Mouse (Mus musculus) bone marrow macrophage, adult 2 months (primary cell): ENCODE data around the gene B630019K06Rik. TPM values are rescaled to one million over a fixed set of nuclear protein-coding genes. Genes with fewer than 3 reads are reported as not detected.
A peak's percentile ranks its signal among the peaks of the same experiment; 100 is the strongest.
"Not testable (repeated sequence)": the region's sequence is repeated elsewhere in the genome, so short reads cannot be mapped to it uniquely, and the experiment has no call there.

ENCODE experiments used
- H3K27ac ChIP-seq: 2 replicates; pipeline ENCODE4 v1.5.1; 2012; ENCODE audit warnings: low read depth, low read length; ENCODE audit not compliant: insufficient read depth
- H3K4me1 ChIP-seq: 2 replicates; pipeline ENCODE4 v1.6.1; 2012; ENCODE audit warnings: low read length; ENCODE audit not compliant: control insufficient read depth, insufficient read depth
- H3K4me3 ChIP-seq: 2 replicates; pipeline ENCODE4 v1.5.1; 2012; ENCODE audit warnings: mild to moderate bottlenecking, low read length, moderate library complexity; ENCODE audit not compliant: insufficient read depth
- CTCF ChIP-seq: IDR thresholded peaks from 2 replicates; pipeline ENCODE4 v1.5.1; 2012; ENCODE audit warnings: low read depth, mild to moderate bottlenecking, low read length, moderate library complexity
- POLR2A ChIP-seq: IDR thresholded peaks from 2 replicates; pipeline ENCODE4 v1.6.1; 2012; ENCODE audit warnings: mild to moderate bottlenecking, low read depth, low read length, borderline replicate concordance
- polyA plus RNA-seq: library from polyadenylated mRNA; stranded (reverse); fragments of >200 nt; gene quantifications from 2 replicates; pipeline ENCODE4 v1.2.4, GENCODE M21; 2012; ENCODE audit not compliant: missing spikeins, insufficient read depth, insufficient read length

The B630019K06Rik gene
- polyA plus RNA-seq: 1.3 and 2.7 TPM in 2 replicates

- H3K4me3 ChIP-seq: peak within 1 kb of the TSS; percentile 75
- H3K4me1 ChIP-seq: peaks cover 8% of the 10 kb centered on the region
- TF ChIP-seq POLR2A: no peak
- no peak for TF ChIP-seq CTCF
- H3K27ac ChIP-seq: peak within 1 kb of the TSS; percentile 26
Measured at GRCm38 (mm10) chrX:8892343-8893155, at the start of gene B630019K06Rik. Gene B630019K06Rik (plus strand): TSS chrX:8892382.

- no peaks in the 10 kb centered on the region for H3K4me1 ChIP-seq
- H3K27ac ChIP-seq: no peak within 1 kb of the TSS
- H3K4me3 ChIP-seq: no peak within 1 kb of the TSS
- TF ChIP-seq POLR2A (no peak), CTCF (no peak)
Measured at GRCm38 (mm10) chrX:8843694-8844093, 48.5 kb upstream of the B630019K06Rik start, which contains the start of gene Gm6592. Gene Gm6592 (plus strand): TSS chrX:8843994.

- Histone ChIP-seq H3K4me3 (no peak overlapping the region), H3K4me1 (no peaks in the 10 kb centered on the region), H3K27ac (no peak overlapping the region)
- TF ChIP-seq CTCF: no peak
- TF ChIP-seq POLR2A: no peak
Measured at GRCm38 (mm10) chrX:8852486-8852885, 39.7 kb upstream of the B630019K06Rik start.

- not testable (repeated sequence) for H3K4me1 ChIP-seq, H3K4me3 ChIP-seq, H3K27ac ChIP-seq
Measured at GRCm38 (mm10) chrX:8864331-8864730, 27.9 kb upstream of the B630019K06Rik start.

GRCm38 (mm10) chrX:8873953-8874352 is 18.2 kb upstream of the B630019K06Rik start, which contains the start of gene Gm5751:
Gene Gm5751 (plus strand): TSS chrX:8874253.
- H3K27ac ChIP-seq, H3K4me3 ChIP-seq, H3K4me1 ChIP-seq: not testable (repeated sequence)

GRCm38 (mm10) chrX:8884336-8884735 is 7.8 kb upstream of the B630019K06Rik start:
- Histone ChIP-seq H3K4me3 (no peak overlapping the region), H3K4me1 (peaks cover 6% of the 10 kb centered on the region), H3K27ac (no peak overlapping the region)
- TF ChIP-seq POLR2A (no peak), CTCF (no peak)

- H3K4me3 ChIP-seq: peak overlapping the region; percentile 75
- peaks cover 10% of the 10 kb centered on the region for H3K4me1 ChIP-seq
- TF ChIP-seq CTCF (no peak), POLR2A (no peak)
Measured at GRCm38 (mm10) chrX:8891975-8892342, 223 bp upstream of the B630019K06Rik start.

GRCm38 (mm10) chrX:8893182-8893651 is 1.0 kb downstream of the B630019K06Rik start:
- Histone ChIP-seq H3K27ac (peak overlapping the region; percentile 26), H3K4me3 (peak overlapping the region; percentile 75)
- TF ChIP-seq CTCF (no peak), POLR2A (no peak)

More at GRCm38 (mm10) chrX:8891975-8892342, 223 bp upstream of the B630019K06Rik start:
- H3K27ac ChIP-seq: no peak overlapping the region

GRCm38 (mm10) chrX:8900823-8901222 is 8.6 kb downstream of the B630019K06Rik start:
- no peak for TF ChIP-seq CTCF
- TF ChIP-seq POLR2A: no peak
- Histone ChIP-seq H3K4me3 (no peak overlapping the region), H3K27ac (peak overlapping the region; percentile 53; the same call in 1 of the 2 replicates), H3K4me1 (peaks cover 16% of the 10 kb centered on the region)

More at GRCm38 (mm10) chrX:8893182-8893651, 1.0 kb downstream of the B630019K06Rik start:
- H3K4me1 ChIP-seq: peaks cover 4% of the 10 kb centered on the region

- TF ChIP-seq POLR2A (no peak), CTCF (no peak)
- no peak overlapping the region for H3K27ac ChIP-seq
- H3K4me1 ChIP-seq: peaks cover 16% of the 10 kb centered on the region
- no peak overlapping the region for H3K4me3 ChIP-seq
Measured at GRCm38 (mm10) chrX:8901906-8902472, 9.8 kb downstream of the B630019K06Rik start.
